Mouse (Mus musculus): ENCODE data around the gene Col13a1.

Gene Col13a1

GRCm38 (mm10) chr10:61829046-61829445, 149.9 kb downstream of the Col13a1 start:
- no peak for DNase-seq (ENCODE audit: low read depth, low spot score)

- DNase-seq (ENCODE audit: low read depth, low spot score): no peak
Measured at GRCm38 (mm10) chr10:61827950-61828936, 150.7 kb downstream of the Col13a1 start.

- no peak for DNase-seq (ENCODE audit: low read depth, low spot score)
Measured at GRCm38 (mm10) chr10:61826753-61827435, 152.0 kb downstream of the Col13a1 start.

- no peak for DNase-seq (ENCODE audit: low read depth, low spot score)
Measured at GRCm38 (mm10) chr10:61825979-61826752, 152.7 kb downstream of the Col13a1 start.

- DNase-seq (ENCODE audit: low read depth, low spot score): no peak
Measured at GRCm38 (mm10) chr10:61825536-61825935, 153.4 kb downstream of the Col13a1 start.

GRCm38 (mm10) chr10:61823731-61824115, 155.2 kb downstream of the Col13a1 start:
- no peak for DNase-seq (ENCODE audit: low read depth, low spot score)

GRCm38 (mm10) chr10:61822968-61823730, 155.8 kb downstream of the Col13a1 start:
- DNase-seq (ENCODE audit: low read depth, low spot score): no peak

- no peak for DNase-seq (ENCODE audit: low read depth, low spot score)
Measured at GRCm38 (mm10) chr10:61820050-61820449, 158.9 kb downstream of the Col13a1 start.

- no peak for DNase-seq (ENCODE audit: low read depth, low spot score)
Measured at GRCm38 (mm10) chr10:61811987-61812386, 166.9 kb downstream of the Col13a1 start.

GRCm38 (mm10) chr10:61798133-61798576, 180.8 kb downstream of the Col13a1 start:
- DNase-seq (ENCODE audit: low read depth, low spot score): no peak

- DNase-seq (ENCODE audit: low read depth, low spot score): no peak
Measured at GRCm38 (mm10) chr10:61795458-61795857, 183.4 kb downstream of the Col13a1 start.

GRCm38 (mm10) chr10:61794971-61795370, 183.9 kb downstream of the Col13a1 start:
- DNase-seq (ENCODE audit: low read depth, low spot score): no peak

- no peak for DNase-seq (ENCODE audit: low read depth, low spot score)
Measured at GRCm38 (mm10) chr10:61793015-61793414, 185.9 kb downstream of the Col13a1 start.

- no peak for DNase-seq (ENCODE audit: low read depth, low spot score)
Measured at GRCm38 (mm10) chr10:61788499-61788898, 190.4 kb downstream of the Col13a1 start.
